Mouse (Mus musculus): Measurements from ENCODE around the gene Myh6. TPM values are rescaled to one million over a fixed set of nuclear protein-coding genes. Genes with fewer than 3 reads are reported as not detected.
"Not testable (repeated sequence)": the region's sequence is repeated elsewhere in the genome, so short reads cannot be mapped to it uniquely, and the experiment has no call there.

Gene Myh6
- total RNA-seq, 2 experiments from 2014 or later: 23,215 to 24,603 TPM

GRCm38 (mm10) chr14:54961487-54961886, 5.2 kb downstream of the Myh6 start:
- no peak for DNase-seq
- intact Hi-C loops (cut with DNase I): no loop called here

- intact Hi-C loops (cut with DNase I): no loop called here
- peak in 1 of 2 experiments; percentile 38 for DNase-seq
Observed at GRCm38 (mm10) chr14:54960769-54961168, 6.0 kb downstream of the Myh6 start.

DNA sequence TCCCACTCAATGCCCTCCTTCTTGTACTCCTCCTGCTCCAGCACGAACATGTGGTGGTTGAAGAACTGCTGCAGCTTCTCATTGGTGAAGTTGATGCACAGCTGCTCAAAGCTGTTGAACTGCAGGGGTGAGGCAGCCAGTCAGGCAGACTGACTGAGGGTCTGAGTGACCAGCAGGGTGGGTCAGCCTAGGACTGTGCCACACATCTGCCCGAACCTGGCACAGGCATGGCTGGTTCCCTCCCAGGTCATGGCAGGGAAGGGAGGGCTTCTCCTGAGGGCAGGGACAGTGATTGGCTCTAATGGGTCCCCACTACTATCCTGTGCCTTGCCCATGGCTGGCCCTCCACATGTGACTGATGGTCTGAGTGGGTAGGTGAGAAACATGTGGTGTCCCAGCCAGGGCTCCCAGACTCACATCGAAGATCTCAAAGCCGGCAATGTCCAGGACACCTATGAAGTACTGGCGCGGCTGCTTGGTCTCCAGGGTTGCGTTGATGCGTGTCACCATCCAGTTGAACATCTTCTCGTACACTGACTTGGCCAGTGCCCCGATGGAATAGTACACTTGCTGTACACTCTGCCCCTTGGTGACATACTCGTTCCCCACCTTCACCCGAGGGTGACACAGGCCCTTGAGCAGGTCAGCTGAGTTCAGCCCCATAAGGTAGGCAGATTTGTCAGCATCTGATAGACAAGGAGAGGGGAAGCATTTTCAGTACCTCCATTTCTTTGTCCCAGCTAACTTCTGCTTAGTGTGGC, 6.7 kb downstream of the Myh6 start:
- intact Hi-C loops (cut with DNase I): not testable (repeated sequence)
- DNase-seq: peak in 1 of 2 experiments; percentile 40

DNA sequence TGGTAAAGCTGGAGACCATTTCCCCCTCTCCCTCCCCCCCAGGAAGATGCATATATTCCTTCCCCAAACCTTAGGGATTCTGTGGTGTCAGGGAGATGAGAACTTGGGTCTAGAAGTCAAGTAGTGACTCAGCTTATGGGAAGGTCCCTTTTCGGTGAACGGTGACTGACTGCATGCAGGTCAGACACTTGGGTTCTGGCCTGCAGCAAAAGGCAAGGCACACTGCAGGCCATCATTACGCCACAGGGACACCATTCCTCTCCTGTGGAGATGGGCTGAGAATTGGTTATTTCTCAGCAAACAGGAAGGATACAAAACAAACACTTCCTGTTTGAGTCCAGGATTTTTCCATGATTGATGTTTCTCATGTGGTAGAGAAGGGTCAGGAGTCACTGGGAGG, 7.5 kb downstream of the Myh6 start:
- intact Hi-C loops (cut with DNase I): no loop called here
- no peak for DNase-seq

- DNase-seq: no peak
- intact Hi-C loops (cut with DNase I): no loop called here
Observed at GRCm38 (mm10) chr14:54958503-54958902, 8.2 kb downstream of the Myh6 start.

DNA sequence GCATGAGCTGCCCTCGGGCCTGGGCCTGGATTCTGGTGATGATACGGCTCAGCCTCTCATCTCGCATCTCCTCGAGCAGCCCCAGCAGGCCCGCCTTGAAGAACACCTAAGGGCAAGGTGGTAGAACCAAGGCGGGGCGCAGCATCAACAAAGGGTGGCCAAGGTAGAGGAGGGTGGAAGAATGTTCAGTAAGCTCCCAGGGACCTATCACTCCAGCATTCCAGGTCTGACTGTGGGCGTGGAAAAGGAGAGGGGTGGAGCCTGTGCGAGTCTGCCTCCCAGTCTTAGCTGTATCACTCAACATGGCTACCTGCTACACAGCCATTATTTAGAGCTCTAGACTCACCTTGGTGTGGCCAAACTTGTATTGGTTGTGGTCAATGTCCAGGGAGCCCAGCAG, 10.2 kb downstream of the Myh6 start:
- DNase-seq: no peak
- intact Hi-C loops (cut with DNase I): no loop called here

DNA sequence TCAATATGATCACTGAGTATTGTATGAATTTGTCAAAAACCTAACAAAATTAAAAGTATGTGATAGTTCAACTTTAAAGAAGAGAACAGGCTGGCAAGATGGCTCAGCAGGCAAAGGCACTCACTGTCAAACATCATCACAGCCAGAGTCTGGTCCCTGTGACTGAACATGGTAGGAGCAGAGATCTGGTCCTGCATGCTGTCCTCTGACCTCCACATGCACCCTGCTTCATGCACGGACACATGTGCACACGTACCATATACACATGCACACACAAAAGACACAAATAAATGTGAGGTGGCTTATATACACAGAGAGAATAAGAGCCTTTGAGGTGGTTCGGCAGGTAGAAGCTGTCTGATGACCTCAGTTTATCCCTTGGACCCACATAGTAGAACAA, 11.2 kb downstream of the Myh6 start:
- intact Hi-C loops (cut with DNase I): no loop called here
- no peak for DNase-seq

DNA sequence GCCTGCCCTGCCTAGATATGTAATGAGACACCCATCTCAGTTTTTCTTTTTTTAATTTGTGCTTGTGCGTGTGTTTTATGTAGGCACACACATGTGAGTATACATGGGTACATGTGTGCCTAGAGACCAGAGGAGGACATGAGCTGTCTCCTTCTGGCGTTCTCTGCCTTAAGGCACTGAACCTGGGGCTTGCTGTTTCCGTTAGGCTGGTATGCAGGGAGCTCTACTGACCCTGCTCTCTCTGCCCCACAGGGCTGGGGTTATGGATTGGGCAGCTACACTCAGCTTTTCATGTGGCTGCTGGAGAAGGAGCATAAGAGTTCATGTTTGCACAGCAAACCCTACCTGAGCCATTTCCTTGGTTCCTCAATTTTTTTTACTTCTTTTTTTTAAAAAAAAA, 12.3 kb downstream of the Myh6 start:
- intact Hi-C loops (cut with DNase I): no loop called here

DNA sequence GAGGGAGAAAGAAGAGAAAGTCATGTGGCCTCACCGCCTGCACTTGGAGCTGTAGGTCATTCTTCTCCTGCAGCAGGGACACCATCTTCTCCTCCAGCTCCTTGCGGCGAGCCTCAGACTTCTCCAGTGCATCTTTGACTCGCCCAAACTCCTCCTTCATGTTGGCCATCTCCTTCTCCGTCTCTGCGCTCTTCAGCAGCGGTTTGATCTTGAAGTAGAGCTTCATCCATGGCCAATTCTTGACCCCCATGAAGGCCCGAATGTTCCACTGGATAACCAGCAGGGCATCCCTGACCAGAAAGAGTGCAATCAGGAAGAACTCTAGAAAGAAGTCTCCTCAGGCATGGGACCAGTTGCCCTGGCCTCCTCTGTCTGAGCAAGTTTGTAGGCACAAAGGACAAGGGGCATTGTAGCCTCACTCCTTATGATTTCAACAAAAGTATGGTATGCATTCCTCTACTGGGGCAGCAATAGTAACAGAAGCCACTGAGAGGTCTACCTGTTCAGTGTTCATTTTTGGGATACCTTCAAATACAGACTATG, 13.0 kb downstream of the Myh6 start:
- intact Hi-C loops (cut with DNase I): no loop called here

More for the DNA sequence above, 12.3 kb downstream of the Myh6 start:
- DNase-seq: no peak

DNA sequence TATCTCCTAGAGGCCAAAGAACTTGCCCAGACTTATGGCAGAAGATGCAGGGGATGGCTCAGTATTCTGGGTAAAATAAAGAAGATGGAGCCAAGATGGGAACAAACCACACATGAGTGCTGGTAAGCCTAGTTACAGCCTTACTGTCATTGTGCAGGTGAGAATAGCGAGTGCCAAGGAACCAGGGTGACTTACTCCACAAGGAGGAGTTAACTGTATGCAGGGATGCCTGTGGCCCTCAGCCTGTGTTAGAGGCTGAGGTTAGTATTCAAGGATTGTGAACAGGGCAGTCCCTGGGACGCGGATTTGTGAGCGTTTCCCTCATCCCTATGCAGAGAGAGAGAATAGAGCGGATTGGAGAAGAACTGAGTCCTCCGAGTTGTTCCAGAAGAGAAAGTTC, 15.1 kb downstream of the Myh6 start:
- intact Hi-C loops (cut with DNase I): no loop called here

More for the DNA sequence above, 13.0 kb downstream of the Myh6 start:
- DNase-seq: no peak

DNA sequence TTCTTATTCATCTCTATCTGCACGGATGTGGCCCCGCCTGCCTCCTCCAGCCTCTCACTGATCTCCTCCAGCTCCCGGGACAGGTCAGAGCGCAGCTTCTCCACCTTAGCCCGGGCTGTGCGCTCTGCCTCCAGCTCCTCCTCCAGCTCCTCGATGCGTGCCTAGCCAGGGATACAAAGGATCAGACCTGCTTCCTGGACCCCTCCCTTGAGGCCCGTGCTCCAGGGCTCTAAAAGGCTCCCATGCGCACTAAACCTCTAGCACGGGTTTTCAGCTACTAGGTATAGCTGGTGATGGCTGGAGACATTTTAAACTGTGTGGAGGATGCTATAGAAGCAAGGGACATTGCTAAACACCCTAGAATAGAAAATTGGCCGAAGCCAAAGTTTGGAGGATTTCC, 16.2 kb downstream of the Myh6 start:
- intact Hi-C loops (cut with DNase I): no loop called here
- DNase-seq: peak in 1 of 2 experiments; percentile 35

More for the DNA sequence above, 15.1 kb downstream of the Myh6 start:
- peak in 1 of 2 experiments; percentile 11 for DNase-seq

GRCm38 (mm10) chr14:54948781-54949180, 17.9 kb downstream of the Myh6 start:
- DNase-seq: peak in 1 of 2 experiments; percentile 18
- intact Hi-C loops (cut with DNase I): loop anchor here (2.0 kb wide), 1 partner anchor 26 kb away; no protein-coding TSS in a partner anchor

- intact Hi-C loops (cut with DNase I): not testable (repeated sequence)
- peak in 1 of 2 experiments; percentile 29 for DNase-seq
Observed at GRCm38 (mm10) chr14:54947008-54947407, 19.7 kb downstream of the Myh6 start.

- peak in 1 of 2 experiments; percentile 49 for DNase-seq
- intact Hi-C loops (cut with DNase I): no loop called here
Observed at GRCm38 (mm10) chr14:54945975-54946704, 20.6 kb downstream of the Myh6 start.

- intact Hi-C loops (cut with DNase I): no loop called here
- DNase-seq: peak in 1 of 2 experiments; percentile 20
Observed at GRCm38 (mm10) chr14:54944939-54945338, 21.8 kb downstream of the Myh6 start.

GRCm38 (mm10) chr14:54943971-54944370, 22.8 kb downstream of the Myh6 start:
- DNase-seq: no peak
- intact Hi-C loops (cut with DNase I): no loop called here

- intact Hi-C loops (cut with DNase I): no loop called here
- DNase-seq: peak in 1 of 2 experiments; percentile 35
Observed at GRCm38 (mm10) chr14:54942479-54942878, 24.2 kb downstream of the Myh6 start.

DNA sequence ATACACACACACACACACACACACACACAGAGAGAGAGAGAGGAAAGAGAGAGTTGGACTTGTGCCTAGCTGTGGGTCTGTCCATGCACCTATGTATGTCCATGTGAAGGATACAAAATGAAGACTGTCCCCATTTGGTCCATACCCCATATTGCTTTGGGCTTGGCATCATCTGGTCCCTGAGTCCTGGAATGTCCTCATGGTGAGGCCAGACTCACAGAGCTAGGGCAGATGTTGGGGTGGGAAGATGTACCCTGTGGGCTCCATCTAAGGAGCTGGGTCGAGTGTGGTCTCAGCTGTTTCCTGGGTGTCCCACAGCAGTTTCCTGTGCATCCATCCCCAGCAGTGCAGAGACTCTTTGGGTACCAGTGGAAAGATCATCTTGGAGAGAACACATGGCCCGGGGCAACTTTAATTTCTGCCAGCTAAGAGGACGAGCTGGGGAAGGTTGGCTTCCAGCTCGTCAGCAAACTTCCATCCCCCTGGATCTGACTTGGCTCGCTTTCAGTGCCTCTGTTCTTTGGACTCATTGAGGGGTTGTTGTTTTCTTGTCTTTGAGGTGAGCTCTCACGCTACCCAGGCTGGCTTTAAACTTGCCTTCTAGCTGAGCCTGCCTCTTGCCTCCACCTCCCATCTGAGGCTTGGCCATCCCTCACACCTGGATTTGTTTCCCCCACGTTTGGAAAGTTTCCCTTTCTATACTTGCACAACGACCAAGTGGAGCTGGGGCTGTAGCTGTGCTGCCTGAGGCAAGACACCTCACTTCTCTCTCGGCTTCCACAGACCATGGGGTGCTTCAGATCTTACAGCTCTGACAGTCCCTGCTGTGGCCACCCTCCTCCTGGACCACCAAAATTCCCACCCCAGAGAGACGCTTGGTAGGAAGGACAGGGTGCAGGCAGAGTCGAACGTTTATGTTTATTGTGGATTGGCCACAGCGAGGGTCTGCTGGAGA, 25.4 kb downstream of the Myh6 start:
- intact Hi-C loops (cut with DNase I): no loop called here
- DNase-seq: peak in 1 of 2 experiments; percentile 48

GRCm38 (mm10) chr14:54940176-54940530, 26.6 kb downstream of the Myh6 start:
- peak in 1 of 2 experiments; percentile 50 for DNase-seq
- intact Hi-C loops (cut with DNase I): no loop called here

Data from heart, postnatal 14 days (tissue).